Mouse (Mus musculus) bone marrow macrophage, adult 2 months (primary cell): ENCODE measurements at regions not wholly inside any gene's neighbourhood (a gene's known extent, or its start where the extent isn't known, plus 50 kb on each side); places are given as distances from the start of the nearest gene placed in this dataset.

Experiments
- CTCF ChIP-seq: IDR thresholded peaks from 2 replicates; pipeline ENCODE4 v1.5.1; 2012; ENCODE audit warnings: low read depth, mild to moderate bottlenecking, low read length, moderate library complexity
- POLR2A ChIP-seq: IDR thresholded peaks from 2 replicates; pipeline ENCODE4 v1.6.1; 2012; ENCODE audit warnings: mild to moderate bottlenecking, low read depth, low read length, borderline replicate concordance

DNA sequence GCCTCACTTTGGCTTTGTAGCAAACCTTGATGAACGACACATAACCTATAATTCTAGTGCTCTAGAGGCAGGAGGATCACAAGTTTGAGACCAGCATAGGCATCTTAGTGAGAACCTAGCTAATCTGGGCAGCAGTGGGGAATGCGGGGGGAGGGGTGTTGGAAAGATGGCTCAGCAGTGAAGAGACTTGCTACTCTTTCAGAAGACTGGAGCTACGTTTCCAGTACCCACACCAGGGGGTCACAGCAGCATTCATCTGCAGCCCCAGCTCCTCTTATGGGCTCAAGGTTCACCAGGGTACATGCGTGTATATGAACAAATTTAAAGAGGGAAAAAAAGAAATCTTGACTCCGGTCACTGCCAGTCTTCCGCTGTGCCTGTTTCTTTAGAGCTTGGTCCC is 55.5 kb upstream of the Nkx1-1 start:
- TF ChIP-seq CTCF (no peak), POLR2A (no peak)
